In genomic region chr12:55481739-55482138, GRCm38 (mm10) we compare ENCODE assay signal across 28 mouse cellular contexts. TPM values are rescaled to one million over a fixed set of nuclear protein-coding genes. Genes with fewer than 3 reads are reported as not detected.
A peak's percentile ranks its signal among the peaks of the same experiment; 100 is the strongest.
DNase-seq lines count a peak whose midpoint lies in the region; ATAC-seq and TF ChIP-seq lines count a peak whose summit lies in the region.
"Had no signal": no experiment of that assay in that cellular context is flagged by ENCODE, and none has a peak within 500 bp of the region (broad histone marks: within the 10 kb centered on the region; RNA-seq: fewer than 3 reads in every experiment).

No protein-coding gene starts in this region.

- 69% methylated on average over 4 of the region's 4 CpGs for WGBS in kidney, adult 2 months
- 83% methylated on average over 4 of the region's 4 CpGs for WGBS in kidney, embryonic 14.5 days
- WGBS in liver, adult 2 months = 26% methylated on average over 4 of the region's 4 CpGs

- no peaks in the 10 kb centered on the region for H3K36me3 ChIP-seq in kidney, adult 2 months (ENCODE audit: control insufficient read depth, insufficient read depth, low read length)
- H3K36me3 ChIP-seq in kidney, embryonic 14.5 days (ENCODE audit: control insufficient read depth, insufficient read depth, low read length) = no peaks in the 10 kb centered on the region
- no peaks in the 10 kb centered on the region for H3K36me3 ChIP-seq in liver, adult 2 months (ENCODE audit: control insufficient read depth, insufficient read depth, low read length)
- H3K36me3 ChIP-seq: embryonic facial prominence, embryonic 15.5 days had no signal

- no peak for ATAC-seq in kidney, embryonic 14.5 days (ENCODE audit: low FRiP score, low TSS enrichment)
- ATAC-seq: activated CD4-positive, CD25-positive, alpha-beta regulatory T cell, adult 4 months; CD4-positive, CD25-positive, alpha-beta regulatory T cell, adult 4 months; forebrain, embryonic 14.5 days; forebrain, embryonic 16.5 days had no signal

- no peak for TF ChIP-seq CTCF in kidney, adult 2 months (conservative IDR thresholded peaks at IDR 0.05; ENCODE audit: insufficient read depth, insufficient read length, low read depth, low read length)
- no peak for TF ChIP-seq CTCF in liver, adult 2 months (IDR thresholded peaks at IDR 0.05; ENCODE audit: low read depth, low read length)

- no peaks in the 10 kb centered on the region for H3K27me3 ChIP-seq in kidney, adult 2 months (replicated peaks; ENCODE audit: control insufficient read depth, insufficient read depth, low read length)
- H3K27me3 ChIP-seq in kidney, embryonic 14.5 days (ENCODE audit: control insufficient read depth, insufficient read depth, low read length) = no peaks in the 10 kb centered on the region
- H3K27me3 ChIP-seq in liver, adult 2 months (ENCODE audit: control insufficient read depth, insufficient read depth, low read length) = no peaks in the 10 kb centered on the region
- H3K27me3 ChIP-seq: CH12.LX; embryonic facial prominence, embryonic 13.5 days; embryonic facial prominence, embryonic 15.5 days; forebrain, embryonic 12.5 days; Patski had no signal

- H3K9me3 ChIP-seq in kidney, embryonic 14.5 days (ENCODE audit: control insufficient read depth, low read length) = no peaks in the 10 kb centered on the region
- H3K9me3 ChIP-seq: embryonic facial prominence, embryonic 13.5 days; embryonic facial prominence, embryonic 15.5 days; forebrain, embryonic 10.5 days; forebrain, embryonic 12.5 days; G1E had no signal

- TF ChIP-seq POLR2A in kidney, adult 2 months (IDR thresholded peaks at IDR 0.05; ENCODE audit: low read depth, low read length) = no peak
- no peak for TF ChIP-seq POLR2A in liver, adult 2 months (IDR thresholded peaks at IDR 0.05; ENCODE audit: extremely low read depth, insufficient read depth, low read length)

- no peaks in the 10 kb centered on the region for H3K79me2 ChIP-seq in liver, adult 2 months (ENCODE audit: control insufficient read depth, insufficient read depth, low read length)

- H3K4me3 ChIP-seq in kidney, adult 2 months (ENCODE audit: insufficient read depth, low read depth, low read length) = no peak overlapping the region
- H3K4me3 ChIP-seq in kidney, embryonic 14.5 days (ENCODE audit: low read length) = no peak overlapping the region
- no peak overlapping the region for H3K4me3 ChIP-seq in liver, adult 2 months (ENCODE audit: insufficient read depth, low read depth, low read length)
- H3K4me3 ChIP-seq in brown adipose tissue, adult 24 weeks (ENCODE audit: insufficient read depth, low read depth, low read length) = no peak overlapping the region
- H3K4me3 ChIP-seq: embryonic facial prominence, embryonic 13.5 days; embryonic facial prominence, embryonic 15.5 days; erythroblast, embryonic 14.5 days; forebrain, embryonic 10.5 days; forebrain, embryonic 12.5 days had no signal

- H3K27ac ChIP-seq in kidney, adult 2 months (ENCODE audit: insufficient read depth, low read depth, low read length) = no peak overlapping the region
- H3K27ac ChIP-seq in kidney, embryonic 14.5 days (ENCODE audit: low read depth, low read length) = no peak overlapping the region
- H3K27ac ChIP-seq in liver, adult 2 months (replicated peaks; ENCODE audit: insufficient read depth, low read depth, low read length) = no peak overlapping the region
- H3K27ac ChIP-seq in brown adipose tissue, adult 24 weeks (replicated peaks; ENCODE audit: low read depth, low read length) = peak overlapping the region; percentile 28
- H3K27ac ChIP-seq: embryonic facial prominence, embryonic 13.5 days; embryonic facial prominence, embryonic 15.5 days; forebrain, embryonic 10.5 days; forebrain, embryonic 12.5 days had no signal

- H3K9ac ChIP-seq in kidney, embryonic 14.5 days (ENCODE audit: low read depth, low read length) = no peak overlapping the region
- H3K9ac ChIP-seq in liver, adult 2 months (ENCODE audit: low read depth, low read length) = no peak overlapping the region
- H3K9ac ChIP-seq: embryonic facial prominence, embryonic 13.5 days; embryonic facial prominence, embryonic 15.5 days; forebrain, embryonic 12.5 days had no signal

- peak; percentile 56 for DNase-seq in adrenal gland, postnatal 10 days
- no peak for DNase-seq in adrenal gland, adult 8-10 months
- peak; percentile 45 for DNase-seq in kidney, adult 2 months
- DNase-seq in liver, adult 2 months (ENCODE audit: extremely low read depth, low read depth, low spot score) = peak; percentile 74
- DNase-seq in liver = no peak
- DNase-seq: adrenal gland, postnatal 36 days; B cell, adult 2 months; cerebellum, adult 11 months; cerebellum, adult 18-20 months; cerebellum, adult 8-10 months; cerebellum, adult 9-11 months; cerebellum, postnatal 14 days; cerebellum, postnatal 36 days; embryo, embryonic 11 days had no signal

- 0 out of 2 replicates have a peak, but pooled peaks cover 7% of the 10 kb centered on the region for H3K4me1 ChIP-seq in kidney, adult 2 months (ENCODE audit: control insufficient read depth, insufficient read depth, low read length)
- H3K4me1 ChIP-seq in kidney, embryonic 14.5 days (ENCODE audit: control insufficient read depth, insufficient read depth, low read length) = peaks cover under 1% of the 10 kb centered on the region; the same call in 1 of the 2 replicates
- H3K4me1 ChIP-seq in liver, adult 2 months (ENCODE audit: control insufficient read depth, insufficient read depth, low read length) = peaks cover 22% of the 10 kb centered on the region
- H3K4me1 ChIP-seq in brown adipose tissue, adult 24 weeks (ENCODE audit: control insufficient read depth, insufficient read depth, insufficient read length, low read length) = peaks cover 23% of the 10 kb centered on the region
- H3K4me1 ChIP-seq: embryonic facial prominence, embryonic 15.5 days; forebrain, embryonic 12.5 days had no signal

- H3K4me2 ChIP-seq in kidney, embryonic 14.5 days (replicated peaks; ENCODE audit: low read depth, low read length) = no peak overlapping the region
- H3K4me2 ChIP-seq: embryonic facial prominence, embryonic 13.5 days; embryonic facial prominence, embryonic 15.5 days; forebrain, embryonic 12.5 days had no signal

RNA-seq across cellular contexts. Expression of gene Nfkbia, which starts 10.7 kb away (rescaled TPM):
- 10 to 100 TPM; 83.4 to 91.1 TPM for total RNA-seq in adrenal gland, postnatal 10 days (2021)
- total RNA-seq in adrenal gland, adult 8-10 months (2022) = 10 to 100 TPM; 76.2 to 98.5 (median 86.4) TPM
- polyA plus RNA-seq in kidney, adult 2 months (2012; rRNA removed) = 90.0 and 93.3 TPM in 2 replicates
- polyA plus RNA-seq in kidney, embryonic 14.5 days (2014; fragmentation: Nextera tagmentation; extraction: Ambion mirVana) = 69.0 and 75.2 TPM in 2 replicates
- 85.6 and 110 TPM in 2 replicates for total RNA-seq in liver, adult 2 months (2014; rRNA removed)
- polyA plus RNA-seq in liver, adult 2 months (2012; rRNA removed) = 75.3 and 76.4 TPM in 2 replicates
- 29.4 and 35.2 TPM in 2 replicates for polyA plus RNA-seq in brown adipose tissue, adult 24 weeks (2012; ENCODE audit: insufficient read depth, insufficient read length, missing spikeins)

Comparison
In these comparisons a context has a peak if more than half of its experiments do, and no peak if none do; other contexts are left out.
1. DNase-seq: peak in adrenal gland, postnatal 10 days (single experiment), kidney, adult 2 months (single experiment) and liver, adult 2 months (single experiment); none in adrenal gland, adult 8-10 months (single experiment) and liver (single experiment).